Mouse (Mus musculus) spleen, adult 2 months (tissue): ENCODE measurements at regions not wholly inside any gene's neighbourhood (a gene's known extent, or its start where the extent isn't known, plus 50 kb on each side); places are given as distances from the start of the nearest gene placed in this dataset.

Experiments used
- CTCF ChIP-seq: fragments of 200-500 bp; IDR thresholded peaks from 2 replicates; pipeline ENCODE4 v1.5.1; 2011; ENCODE audit warnings: mild to moderate bottlenecking, inconsistent platforms; ENCODE audit not compliant: insufficient read depth, insufficient read length, insufficient replicate concordance; ENCODE audit errors: extremely low read depth
- POLR2A ChIP-seq: fragments of 200-500 bp; IDR thresholded peaks from 2 replicates; pipeline ENCODE4 v1.6.1; 2011; ENCODE audit warnings: low read depth, low read length, inconsistent platforms

GRCm38 (mm10) chr12:39123391-39124095 lies 344.4 kb downstream of the Etv1 start:
- TF ChIP-seq CTCF (no peak), POLR2A (no peak)
